Mouse (Mus musculus) cerebellum, postnatal 14 days (tissue): ENCODE measurements around the gene Thada.

Experiments used
- DNase-seq, 2 experiments: peaks; one replicate each; pipeline ENCODE4 v3.0.0; 2021; ENCODE audit warnings: mixed read lengths in 2 of 2

Thada gene

DNA sequence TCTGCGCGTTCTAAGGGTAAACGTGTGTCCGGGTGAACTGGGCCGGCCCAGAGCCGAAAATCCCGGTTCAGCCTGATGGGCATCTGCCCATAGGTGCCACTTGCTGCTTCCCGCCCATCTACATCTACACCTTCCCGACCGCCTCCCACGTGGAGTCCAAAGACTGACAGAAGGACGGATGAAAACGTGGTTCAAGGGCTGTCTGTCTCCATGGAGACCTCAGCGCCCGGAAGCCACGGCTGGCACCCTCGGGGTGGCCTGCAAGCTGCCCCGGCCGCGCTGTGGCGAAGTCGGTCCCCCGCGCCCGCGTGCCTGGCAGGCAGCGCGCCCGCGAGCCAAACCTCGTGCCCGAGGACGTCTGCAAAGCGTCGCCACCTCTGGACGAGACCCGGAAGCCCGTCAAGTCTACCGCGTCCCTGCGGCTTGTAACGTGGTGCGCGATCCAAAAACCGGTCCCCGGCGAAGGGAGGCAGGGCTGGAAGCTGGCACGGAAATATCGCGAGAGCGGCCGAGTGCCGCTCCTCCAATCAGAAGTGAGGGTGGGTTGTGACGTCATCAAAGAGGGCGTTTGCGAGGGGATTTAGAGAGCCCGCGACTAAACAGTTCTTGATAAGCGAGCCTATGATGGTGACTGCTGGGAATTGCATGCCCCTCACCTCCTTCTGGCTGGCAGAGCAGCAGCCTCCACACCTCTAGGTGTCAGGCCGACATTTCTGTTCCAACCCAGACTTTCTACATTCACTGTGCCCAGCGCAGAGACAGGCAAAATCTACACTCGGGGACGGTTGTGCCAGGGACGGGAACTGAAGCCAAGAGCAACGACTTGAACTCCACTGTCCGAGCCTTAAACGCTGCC lies at the start of gene Thada:
Gene Thada, minus strand, starts transcription at position 453 of the 856 bp plus-strand sequence.
- DNase-seq, result peak; percentile 99

DNA sequence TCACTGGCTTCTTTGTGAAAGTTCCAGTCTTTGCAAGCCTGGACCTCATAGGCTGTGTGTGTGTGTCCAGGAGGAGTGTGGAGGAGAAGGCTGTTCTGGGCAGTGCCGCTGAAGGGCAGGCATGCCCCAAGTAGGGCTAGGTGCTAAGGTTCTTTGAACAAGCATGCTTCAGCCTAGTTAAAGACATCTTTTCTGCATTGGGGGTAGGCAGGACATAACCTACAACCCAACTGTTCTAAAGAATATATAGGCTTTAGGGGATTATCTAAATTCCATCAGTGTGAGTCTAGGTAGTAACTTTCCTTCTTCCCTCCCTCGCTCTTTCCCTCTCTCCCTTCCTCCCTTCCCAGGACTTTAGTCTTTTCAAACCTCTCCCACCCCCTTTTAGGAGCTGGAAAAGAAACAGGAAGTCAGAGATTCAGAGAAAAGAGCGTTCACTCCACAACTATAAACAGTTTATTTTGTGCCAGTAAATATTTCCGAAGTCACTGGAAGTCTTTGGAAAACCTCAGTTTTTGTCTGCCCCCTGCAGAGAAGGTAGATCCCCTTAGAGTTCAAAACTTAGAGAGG lies 46.6 kb upstream of the Thada start:
- peak in 1 of 2 experiments; percentile 9 for DNase-seq

DNA sequence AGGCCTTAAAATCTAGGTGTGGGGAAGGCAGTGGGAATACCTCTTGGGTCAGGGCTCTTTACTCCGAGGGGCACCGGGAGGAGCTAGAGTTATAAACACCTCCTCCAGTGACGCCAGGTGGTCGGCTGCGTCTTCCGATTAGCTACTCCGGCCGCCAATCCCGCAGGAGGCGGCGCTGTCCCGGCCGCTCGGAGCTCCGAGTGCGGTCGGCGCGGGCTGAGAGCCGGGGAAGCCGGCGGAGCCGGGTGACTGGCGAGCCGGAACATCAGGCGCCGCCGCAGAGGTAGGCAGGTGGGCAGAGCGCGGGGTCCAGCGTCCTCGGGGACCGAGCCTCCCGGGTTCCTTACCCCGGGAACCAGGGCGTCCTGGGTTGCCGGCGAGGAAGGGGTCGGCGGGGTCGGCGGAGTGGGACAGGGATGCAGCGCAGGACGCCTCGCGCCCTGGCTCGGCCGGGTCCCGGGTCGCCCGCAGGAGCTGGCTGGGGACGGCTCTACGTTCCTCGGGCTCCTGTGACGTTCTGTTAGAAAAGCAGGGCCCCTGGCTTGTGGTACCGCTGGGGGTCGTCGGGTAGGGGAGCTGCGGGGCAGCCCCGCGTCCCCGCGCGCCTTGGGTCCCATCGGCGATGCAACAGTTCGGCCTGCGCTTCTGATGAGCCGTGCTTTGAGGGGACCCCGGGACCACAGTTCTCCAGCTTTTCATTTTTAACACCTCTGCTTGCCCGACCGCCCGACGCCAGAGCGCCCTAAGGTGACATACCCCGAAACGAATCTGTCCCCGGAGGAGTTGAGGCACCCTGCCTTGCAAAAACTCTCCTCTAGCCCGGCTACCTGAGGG lies 45.9 kb upstream of the Thada start, which contains the start of gene Plekhh2:
Gene Plekhh2, plus strand, starts transcription at position 214 of the 834 bp plus-strand sequence.
- DNase-seq, result peak; percentile 82 to 85

DNA sequence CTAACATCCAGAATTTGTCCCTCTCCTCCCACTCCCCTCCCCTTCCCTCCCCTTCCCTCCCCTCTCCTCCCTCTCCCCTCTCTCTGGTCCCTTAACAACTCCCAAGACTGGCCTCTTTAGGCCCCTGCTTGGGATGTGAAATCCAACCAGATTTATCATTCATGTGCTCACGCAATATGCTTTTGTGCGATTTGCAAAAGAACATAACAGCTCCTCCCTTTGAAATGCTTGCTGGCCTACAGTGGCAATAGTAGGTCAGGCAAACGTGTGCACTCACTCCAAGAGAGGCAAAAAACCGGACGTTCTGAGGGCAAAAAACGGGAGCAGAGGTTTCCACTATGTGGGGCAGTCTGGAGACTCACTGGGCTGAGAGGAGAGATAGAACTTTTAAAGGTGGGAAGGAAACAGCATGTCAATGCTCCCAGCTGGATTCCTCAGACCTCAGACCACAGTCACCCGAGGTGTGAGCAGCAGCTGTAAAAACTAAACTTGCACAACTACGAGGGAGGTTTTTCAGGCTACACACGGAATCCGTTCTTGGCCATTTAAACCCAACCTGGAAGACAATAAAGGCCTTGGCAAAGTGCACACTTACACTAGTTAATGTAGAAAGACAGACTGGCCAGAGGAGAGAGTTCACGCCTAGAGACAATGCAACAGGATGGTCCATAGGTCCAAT lies 45.1 kb upstream of the Thada start:
- DNase-seq, result no peak

DNA sequence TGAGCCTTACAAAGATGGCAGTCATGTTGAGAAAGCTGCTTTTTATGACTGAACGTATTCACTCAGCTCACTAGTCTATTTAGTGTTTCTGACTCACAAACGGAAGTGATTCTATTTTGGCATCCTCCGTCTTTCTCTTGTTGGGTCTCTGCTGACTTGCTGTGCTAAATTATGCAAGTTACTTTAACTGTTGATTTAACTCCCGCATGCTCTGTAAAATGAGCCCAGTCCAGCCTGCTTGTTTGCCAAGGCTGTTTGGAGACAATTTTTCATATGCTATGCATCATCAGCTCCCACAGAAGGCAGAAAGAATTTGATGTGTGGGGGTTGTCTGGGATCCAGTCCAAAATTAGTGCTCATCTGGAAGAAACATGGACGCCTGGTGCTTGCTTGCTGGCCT lies 44.4 kb upstream of the Thada start:
- DNase-seq, result peak; percentile 11 to 31

DNA sequence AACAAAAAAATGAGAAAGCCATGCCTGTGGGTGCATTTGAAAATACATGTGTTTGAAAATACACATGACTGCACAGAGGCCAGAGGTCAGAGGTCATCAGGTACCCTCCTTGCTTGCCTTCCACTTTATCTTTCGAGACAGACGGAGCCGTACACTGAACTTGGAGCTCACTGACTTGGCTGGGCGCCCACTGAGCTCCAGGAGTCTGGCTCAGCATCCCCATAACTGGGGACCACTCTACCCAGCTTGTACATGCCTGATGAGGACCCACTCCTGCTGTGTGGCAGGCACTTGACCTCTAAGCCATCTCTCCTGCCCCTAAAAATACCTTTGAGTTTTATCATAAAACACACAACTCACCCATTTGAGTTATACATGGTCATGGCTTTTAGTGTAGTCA lies 43.2 kb upstream of the Thada start:
- DNase-seq, result peak; percentile 64 to 70

DNA sequence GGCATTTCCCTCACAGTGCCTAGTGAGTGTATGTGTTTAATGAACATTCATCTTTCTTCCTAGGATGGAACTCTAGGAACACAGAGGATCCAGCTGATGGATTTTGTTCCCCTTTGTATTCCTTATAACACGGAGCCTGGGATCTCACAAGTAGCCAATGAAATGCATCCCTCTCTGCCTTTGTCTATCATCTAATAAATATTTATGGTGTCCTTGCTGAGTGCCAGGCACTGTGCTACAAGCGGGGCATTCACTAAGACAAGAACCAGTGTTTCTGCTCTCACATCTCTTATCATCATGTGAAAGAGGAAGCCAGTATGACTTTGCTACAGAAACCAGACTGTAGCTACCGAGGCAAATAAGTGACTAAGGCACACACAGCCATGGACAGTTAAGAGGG lies 42.7 kb upstream of the Thada start:
- no peak for DNase-seq

DNA sequence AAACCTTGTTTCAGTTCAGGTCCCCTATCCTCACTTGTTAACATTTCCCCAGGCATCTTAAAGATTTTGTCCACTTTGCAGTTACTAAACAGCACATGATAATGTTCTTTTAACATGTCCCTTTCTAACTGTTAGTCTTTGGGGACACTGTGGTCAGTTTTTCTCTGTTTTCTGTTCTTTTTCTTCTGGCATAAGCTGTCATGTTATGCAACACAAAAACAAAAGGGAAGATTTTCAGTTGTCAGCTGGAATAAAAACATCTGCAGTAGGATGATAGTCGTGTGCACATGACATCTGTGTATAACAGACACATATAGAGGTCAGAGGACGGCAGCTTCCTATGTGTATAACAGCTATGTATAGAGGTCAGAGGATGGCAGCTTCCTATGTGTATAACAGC lies 39.9 kb upstream of the Thada start:
- no peak for DNase-seq

DNA sequence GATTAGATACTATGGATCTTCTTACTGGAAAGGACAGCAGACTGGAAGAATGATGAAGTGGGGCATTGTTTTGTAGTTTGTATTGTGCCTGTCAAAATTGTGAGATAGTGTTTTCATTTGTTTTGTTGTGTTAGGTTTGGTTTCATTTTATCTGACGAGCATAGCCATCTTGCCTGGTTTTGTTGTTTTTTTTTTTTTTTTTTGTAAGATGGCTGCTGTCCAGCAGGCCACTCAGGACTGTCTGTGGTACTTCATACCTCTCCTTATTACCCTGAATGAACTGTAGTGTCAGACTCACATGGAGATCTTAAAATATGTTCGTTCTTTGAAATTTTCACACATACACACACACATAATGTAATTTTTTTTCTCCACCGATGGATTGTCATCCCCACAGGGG lies 36.3 kb upstream of the Thada start:
- no peak for DNase-seq

DNA sequence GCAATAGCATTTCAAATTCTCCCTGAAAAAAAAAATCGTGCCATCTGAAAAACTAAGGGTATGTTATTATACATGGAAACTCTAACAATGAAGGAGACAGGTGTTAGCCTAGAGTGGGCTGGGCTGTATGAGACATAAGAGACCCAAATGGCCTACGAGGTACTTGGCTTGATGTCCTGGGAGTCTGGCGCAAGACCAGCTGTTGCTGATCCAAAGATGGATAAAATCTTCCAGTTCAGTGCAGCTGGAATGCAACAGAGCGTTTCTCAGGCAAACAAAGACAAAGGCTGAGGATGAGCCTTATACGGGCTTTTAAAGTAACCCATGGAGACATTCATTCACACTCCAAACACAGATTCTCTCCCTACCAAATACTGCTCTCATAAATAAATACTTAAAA lies 32.6 kb upstream of the Thada start:
- DNase-seq, result peak; percentile 71 to 82

DNA sequence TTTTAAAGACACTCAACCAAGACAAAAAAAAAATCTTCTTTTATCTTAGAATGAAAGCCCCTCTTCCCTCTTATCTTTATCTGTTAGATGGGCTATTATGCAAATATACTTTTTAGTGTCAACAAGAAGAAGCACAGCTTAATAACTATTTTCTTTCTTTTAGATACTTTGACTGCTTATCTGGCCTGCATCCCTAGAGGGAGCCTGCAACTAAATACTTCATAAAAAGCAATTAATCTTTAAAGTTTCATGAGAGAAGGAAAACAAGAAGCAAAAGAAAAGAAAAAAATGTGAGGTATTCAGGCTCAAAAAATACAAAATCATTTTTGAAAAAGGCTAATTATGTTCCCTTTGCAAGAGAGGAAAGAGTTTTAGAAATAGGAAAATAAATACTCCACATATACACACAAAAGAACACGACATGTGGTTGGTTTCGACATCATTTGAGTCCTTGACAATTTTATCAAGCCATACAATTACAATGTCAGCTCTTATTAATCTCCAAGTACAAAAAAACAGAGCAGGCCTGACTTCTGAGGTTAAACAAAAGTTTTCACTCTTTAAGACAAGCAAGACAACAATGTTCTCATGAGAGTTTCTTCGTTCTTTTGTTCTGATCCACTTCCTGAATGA lies 32.1 kb upstream of the Thada start:
- no peak for DNase-seq

DNA sequence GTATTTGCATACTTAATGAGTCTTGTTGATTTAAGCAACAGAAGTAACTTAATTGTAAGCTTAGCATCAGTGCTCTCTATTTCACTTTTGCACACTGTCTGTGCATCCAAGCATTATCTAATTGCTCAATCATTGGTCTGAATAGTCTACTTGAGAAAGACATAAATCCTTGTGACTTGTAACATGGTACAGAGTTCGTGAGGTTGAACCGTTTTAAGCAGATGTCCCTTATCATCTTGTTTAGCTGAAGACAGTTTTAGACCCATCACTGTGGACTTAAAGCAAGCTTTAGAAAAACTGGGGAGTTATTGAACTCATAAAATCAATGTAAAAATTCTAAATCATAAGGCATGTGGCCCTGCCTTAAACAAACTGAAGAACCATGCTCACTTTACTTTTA lies 31.6 kb upstream of the Thada start:
- DNase-seq, result no peak

DNA sequence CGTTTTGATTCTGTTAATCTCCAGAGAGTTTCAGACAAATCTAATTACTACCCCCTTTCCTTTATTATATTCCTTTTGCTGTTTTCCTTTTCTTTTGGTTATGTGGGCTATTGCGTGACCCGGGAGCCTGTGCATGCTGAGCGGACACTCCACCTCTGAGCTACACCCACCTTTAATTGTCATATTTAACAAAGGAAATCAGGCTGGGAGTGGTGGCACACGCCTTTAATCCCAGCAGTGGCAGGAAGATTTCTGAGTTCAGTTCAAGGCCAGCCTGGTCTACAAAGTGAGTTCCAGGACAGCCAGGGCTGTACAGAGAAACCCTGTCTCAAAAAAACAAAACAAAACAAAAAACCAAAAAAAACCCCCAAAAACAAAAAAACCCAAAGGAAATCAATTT lies 31.0 kb upstream of the Thada start:
- no peak for DNase-seq

DNA sequence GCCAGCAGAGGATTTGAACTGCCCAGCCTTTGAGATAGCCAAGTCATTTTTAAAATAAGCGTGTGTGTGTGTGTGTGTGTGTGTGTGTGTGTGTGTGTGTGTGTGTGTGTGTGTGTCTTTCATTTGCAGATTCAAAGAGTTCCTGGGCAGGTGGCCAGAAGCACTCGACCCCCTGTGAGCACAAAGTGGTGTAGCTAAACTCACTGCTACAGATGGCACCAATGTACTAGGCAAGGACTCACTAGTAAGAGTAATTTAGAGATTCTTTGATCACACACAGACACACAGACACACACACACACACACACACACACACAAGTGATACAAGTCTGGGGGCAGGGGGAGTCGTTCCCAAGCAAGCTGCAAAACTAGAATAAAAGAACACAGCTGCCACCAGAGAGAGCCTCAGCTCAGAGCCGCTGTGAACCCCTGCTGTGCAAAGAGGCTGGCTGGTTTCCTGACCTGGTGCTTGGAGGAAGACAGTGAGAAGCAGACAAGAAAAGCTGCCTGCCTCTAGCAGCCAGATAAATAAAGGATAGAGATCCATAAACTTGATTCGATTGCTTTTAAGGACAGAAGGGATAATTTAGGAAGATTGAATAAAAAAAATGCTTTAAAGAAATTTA lies 26.4 kb upstream of the Thada start:
- DNase-seq, result peak; percentile 59 to 72

DNA sequence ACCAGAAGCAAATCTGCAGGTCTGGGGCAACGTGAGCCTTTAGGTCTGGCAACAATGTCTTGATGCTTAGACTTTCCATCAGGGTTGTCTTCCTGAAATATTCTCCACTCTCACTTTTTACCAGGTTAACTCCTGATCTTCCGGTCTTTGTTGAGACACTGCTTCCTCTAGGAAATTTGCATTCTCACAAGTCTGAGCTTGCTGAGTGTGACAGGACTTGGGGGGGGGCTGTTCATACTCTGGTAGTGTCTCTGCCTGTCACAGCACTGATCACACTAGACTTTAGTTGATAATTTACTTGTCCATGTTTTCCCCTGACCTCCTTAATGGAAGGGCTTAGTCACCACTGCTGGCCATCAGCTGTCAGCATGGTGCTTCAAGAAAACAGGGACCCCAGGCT lies 21.4 kb upstream of the Thada start:
- no peak for DNase-seq

DNA sequence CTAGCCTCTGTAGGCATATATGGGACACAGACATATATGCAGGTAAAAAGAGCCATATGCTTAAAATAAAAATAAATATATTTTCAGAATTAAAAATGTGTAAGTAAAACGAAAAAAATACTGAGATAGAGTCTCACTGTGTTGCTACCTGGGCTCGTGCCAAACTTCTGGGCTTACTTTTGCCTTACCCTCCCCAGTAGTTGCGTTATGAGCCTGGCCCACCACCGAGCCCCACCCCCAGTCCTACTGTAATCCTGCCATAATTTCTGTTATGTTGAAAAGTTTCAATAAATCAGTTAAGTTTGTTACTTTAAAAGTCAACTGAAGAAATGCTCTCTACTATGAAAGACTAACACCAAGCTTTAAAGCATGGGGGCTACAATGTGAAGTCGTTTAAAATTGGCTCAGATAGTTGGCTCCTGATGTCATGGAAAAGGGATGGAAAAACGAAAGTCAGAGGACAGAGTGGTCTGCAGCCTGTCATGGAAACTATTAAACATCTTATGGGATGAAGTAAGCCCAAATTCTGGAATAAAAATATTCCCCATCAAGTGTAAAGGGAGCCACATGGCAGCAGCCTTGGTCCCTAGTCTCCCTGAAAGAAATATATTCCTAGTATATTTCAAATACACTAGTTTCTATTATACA lies 17.8 kb upstream of the Thada start:
- DNase-seq, result no peak

DNA sequence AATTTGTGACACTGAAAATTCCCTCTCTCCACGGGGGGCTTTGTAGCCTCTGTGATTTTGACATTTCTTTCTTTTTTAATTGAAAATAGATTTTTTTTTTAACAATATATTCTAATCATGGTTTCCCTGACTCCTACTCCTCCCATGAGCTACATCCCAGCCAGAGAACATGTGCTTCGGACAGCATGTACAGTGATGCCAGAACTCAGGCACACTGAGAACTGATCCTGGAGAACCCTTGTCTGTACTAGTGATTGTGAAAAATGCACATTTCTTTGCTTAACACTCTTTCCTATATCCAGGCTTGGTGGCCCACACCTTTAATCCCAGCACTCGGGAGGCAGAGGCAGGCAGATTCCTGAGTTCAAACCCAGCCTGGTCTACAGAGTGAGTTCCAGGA lies 16.8 kb upstream of the Thada start:
- no peak for DNase-seq

DNA sequence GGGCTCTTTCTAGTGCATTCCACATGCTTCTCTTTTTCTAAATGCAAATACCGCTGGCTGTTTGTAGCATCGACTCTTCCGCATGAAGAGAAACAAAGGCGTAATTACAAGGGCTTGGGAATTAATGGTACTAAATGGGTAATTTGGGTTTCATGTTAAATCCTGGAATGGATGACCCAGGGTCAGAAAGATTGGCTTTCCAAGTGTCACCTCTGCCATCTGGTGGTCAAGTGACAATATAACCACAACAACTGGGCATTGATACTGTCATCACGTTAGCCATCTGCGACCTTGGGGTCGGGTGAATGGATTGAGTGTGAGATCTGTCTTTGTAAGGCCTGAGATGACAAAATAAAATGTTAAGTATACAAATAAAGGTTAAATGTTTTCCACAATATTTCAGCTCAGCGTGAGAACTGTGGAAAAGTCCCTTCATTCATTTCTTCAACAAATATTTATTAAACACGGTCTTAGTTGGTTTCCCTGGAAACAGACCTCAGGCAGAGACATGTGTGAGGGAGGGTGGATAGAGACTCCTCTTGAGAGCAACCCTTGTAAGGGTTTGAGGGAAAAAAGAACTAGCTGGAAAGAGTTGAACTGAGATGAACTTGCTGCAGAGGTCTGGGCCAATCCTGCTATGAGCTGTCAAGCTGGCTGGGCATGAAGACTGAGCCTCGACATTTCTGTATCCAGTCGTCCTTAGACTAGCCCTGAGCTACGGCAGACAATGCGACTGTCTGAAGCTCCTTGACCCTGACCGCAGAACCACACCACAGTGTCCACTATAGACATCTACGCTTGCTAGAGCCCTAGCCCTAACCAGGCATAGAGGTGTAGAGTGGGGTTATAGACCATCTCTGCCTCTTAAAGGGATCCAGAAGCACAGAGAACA lies 14.7 kb upstream of the Thada start:
- peak; percentile 56 to 60 for DNase-seq

DNA sequence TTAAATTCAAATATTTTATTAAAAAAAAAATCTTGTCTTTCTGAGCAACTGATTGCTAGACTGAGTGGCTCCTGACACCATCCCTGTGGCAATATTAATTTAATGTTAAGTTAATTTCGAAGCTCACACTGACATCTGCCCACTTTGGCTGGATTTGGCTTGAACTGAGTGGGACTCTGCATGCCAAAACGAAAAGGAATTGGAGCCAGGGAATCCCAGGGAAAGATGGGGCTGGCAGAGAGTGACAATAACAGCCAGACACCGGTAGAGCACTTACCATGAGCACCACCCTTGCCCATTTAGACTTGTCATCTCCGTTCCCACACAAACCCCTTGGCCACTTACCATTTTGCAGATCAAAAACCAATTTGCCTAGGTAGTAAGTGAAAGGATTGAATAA lies 12.3 kb upstream of the Thada start:
- peak; percentile 78 to 87 for DNase-seq

DNA sequence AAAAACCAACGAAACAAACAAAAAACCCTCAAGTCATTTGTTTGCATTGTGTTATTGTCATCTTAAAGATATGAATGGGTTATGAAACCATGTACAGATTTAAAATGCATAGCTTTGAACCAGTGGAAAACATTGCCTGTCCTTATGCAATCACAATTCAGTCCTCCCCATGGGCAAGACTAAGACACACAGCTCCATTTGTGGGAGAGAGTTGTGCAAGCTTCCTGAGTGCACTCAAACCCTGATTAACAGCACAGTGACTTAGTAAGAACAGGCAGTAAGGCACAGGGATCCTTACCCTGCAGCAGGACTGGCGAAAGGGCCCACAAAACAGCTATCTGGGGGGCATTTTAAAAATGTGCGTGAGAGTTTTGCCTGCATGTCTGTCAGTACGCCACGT lies 11.2 kb upstream of the Thada start:
- no peak for DNase-seq
